Mouse (Mus musculus): ENCODE results near the gene Pla2g3.

Pla2g3 gene

GRCm38 (mm10) chr11:3519756-3520398, 31.8 kb downstream of the Pla2g3 start:
- in situ Hi-C loops (cut with MboI, MseI) = no loop called here

GRCm38 (mm10) chr11:3520919-3521318, 32.8 kb downstream of the Pla2g3 start:
- in situ Hi-C loops (cut with MboI, MseI) = no loop called here

- in situ Hi-C loops (cut with MboI, MseI) = no loop called here
Measured at GRCm38 (mm10) chr11:3521339-3522224, 33.5 kb downstream of the Pla2g3 start.

GRCm38 (mm10) chr11:3522285-3523000, 34.4 kb downstream of the Pla2g3 start:
- in situ Hi-C loops (cut with MboI, MseI) = no loop called here

GRCm38 (mm10) chr11:3523840-3524582, 35.9 kb downstream of the Pla2g3 start:
- in situ Hi-C loops (cut with MboI, MseI) = no loop called here

GRCm38 (mm10) chr11:3525560-3525959, 37.5 kb downstream of the Pla2g3 start:
- in situ Hi-C loops (cut with MboI, MseI) = no loop called here

GRCm38 (mm10) chr11:3526207-3526606, 38.1 kb downstream of the Pla2g3 start:
- in situ Hi-C loops (cut with MboI, MseI) = no loop called here

GRCm38 (mm10) chr11:3526979-3527738, 39.1 kb downstream of the Pla2g3 start:
- in situ Hi-C loops (cut with MboI, MseI) = no loop called here

- in situ Hi-C loops (cut with MboI, MseI) = no loop called here
Measured at GRCm38 (mm10) chr11:3527766-3528165, 39.7 kb downstream of the Pla2g3 start.

GRCm38 (mm10) chr11:3528208-3528607, 40.1 kb downstream of the Pla2g3 start:
- in situ Hi-C loops (cut with MboI, MseI) = no loop called here

- in situ Hi-C loops (cut with MboI, MseI) = no loop called here
Measured at GRCm38 (mm10) chr11:3529476-3530252, 41.6 kb downstream of the Pla2g3 start.

- in situ Hi-C loops (cut with MboI, MseI) = no loop called here
Measured at GRCm38 (mm10) chr11:3530731-3531130, 42.6 kb downstream of the Pla2g3 start.

- in situ Hi-C loops (cut with MboI, MseI) = no loop called here
Measured at GRCm38 (mm10) chr11:3531634-3532033, 43.5 kb downstream of the Pla2g3 start.

GRCm38 (mm10) chr11:3532101-3532931, 44.2 kb downstream of the Pla2g3 start:
- in situ Hi-C loops (cut with MboI, MseI) = no loop called here

GRCm38 (mm10) chr11:3533406-3533932, 45.4 kb downstream of the Pla2g3 start:
- in situ Hi-C loops (cut with MboI, MseI) = no loop called here

- in situ Hi-C loops (cut with MboI, MseI) = no loop called here
Measured at GRCm38 (mm10) chr11:3534956-3535355, 46.9 kb downstream of the Pla2g3 start.

- in situ Hi-C loops (cut with MboI, MseI) = no loop called here
Measured at GRCm38 (mm10) chr11:3535406-3535986, 47.4 kb downstream of the Pla2g3 start.

GRCm38 (mm10) chr11:3536082-3536481, 48.0 kb downstream of the Pla2g3 start:
- in situ Hi-C loops (cut with MboI, MseI) = no loop called here

Measured in regulatory T cell (primary cell).